Mouse (Mus musculus) midbrain, embryonic 14.5 days (tissue): ENCODE measurements around the gene Myl6. TPM values are rescaled to one million over a fixed set of nuclear protein-coding genes. Genes with fewer than 3 reads are reported as not detected.
A peak's percentile ranks its signal among the peaks of the same experiment; 100 is the strongest.

Source experiments
- ATAC-seq: fragments of 200-750 bp; cut with Nextera tagmentation; 2 replicates; pipeline ENCODE4 v1.8.0; 2017; ENCODE audit warnings: moderate number of reproducible peaks, moderate library complexity; ENCODE audit not compliant: low FRiP score, low TSS enrichment
- DNase-seq: peaks from one replicate; pipeline ENCODE4 v3.0.0-alpha.2; 2015
- H3K27ac ChIP-seq: fragments of 300-500 bp; sonication (generic); replicated peaks from 2 replicates; pipeline ENCODE4 v1.5.1; 2014; ENCODE audit warnings: mild to moderate bottlenecking, low read depth, low read length, moderate library complexity
- H3K27me3 ChIP-seq: fragments of 300-500 bp; sonication (generic); 2 replicates; pipeline ENCODE4 v1.6.1; 2014; ENCODE audit warnings: low read length, control low read depth, mixed read lengths; ENCODE audit not compliant: control insufficient read depth, insufficient read depth
- H3K36me3 ChIP-seq: fragments of 300-500 bp; sonication (generic); 2 replicates; pipeline ENCODE4 v1.6.1; 2014; ENCODE audit warnings: low read length, control low read depth; ENCODE audit not compliant: control insufficient read depth, insufficient read depth
- H3K4me1 ChIP-seq: fragments of 300-500 bp; sonication (generic); 2 replicates; pipeline ENCODE4 v1.6.1; 2014; ENCODE audit warnings: mild to moderate bottlenecking, antibody characterized with exemption, low read length, control low read depth; ENCODE audit not compliant: control insufficient read depth, insufficient read depth
- H3K4me2 ChIP-seq: fragments of 300-500 bp; sonication (generic); 2 replicates; pipeline ENCODE4 v1.6.1; 2014; ENCODE audit warnings: mild to moderate bottlenecking, low read length, moderate library complexity
- H3K4me3 ChIP-seq: fragments of 300-500 bp; sonication (generic); replicated peaks from 2 replicates; pipeline ENCODE4 v1.5.1; 2014; ENCODE audit warnings: low read depth, low read length
- H3K9ac ChIP-seq: fragments of 300-500 bp; sonication (generic); replicated peaks from 2 replicates; pipeline ENCODE4 v1.6.1; 2014; ENCODE audit warnings: mild to moderate bottlenecking, low read length, moderate library complexity
- H3K9me3 ChIP-seq: fragments of 300-500 bp; sonication (generic); 2 replicates; pipeline ENCODE4 v1.6.1; 2016; ENCODE audit warnings: low read length, control low read depth, mixed read lengths; ENCODE audit not compliant: control insufficient read depth
- WGBS: fragments of 180-500 bp; shearing (Covaris S2); extraction: QIAGEN DNeasy Blood & Tissue Kit; methylation state at CpG from one replicate; pipeline ENCODE4 v1.1.7; 2014; 5-methylcytosine and 5-hydroxymethylcytosine counted together
- polyA plus RNA-seq: library from polyadenylated mRNA; unstranded; fragments of >200 nt; fragmentation: Nextera tagmentation; extraction: Ambion mirVana; gene quantifications from 2 replicates; pipeline ENCODE4 v1.2.1, GENCODE M21; 2014

Myl6 gene
- polyA plus RNA-seq, 1 experiment from 2014 or later, result 750 TPM

- H3K4me3 ChIP-seq, result peak within 1 kb of the TSS; percentile 58
- H3K27ac ChIP-seq, result peak within 1 kb of the TSS; percentile 45; the same call in 1 of the 2 replicates
- H3K4me2 ChIP-seq, result peak within 1 kb of the TSS; percentile 100
- peaks cover 6% of the 10 kb centered on the region for H3K4me1 ChIP-seq
- H3K36me3 ChIP-seq, result no peaks in the 10 kb centered on the region
- H3K9ac ChIP-seq, result peak within 1 kb of the TSS; percentile 71
- H3K9me3 ChIP-seq, result no peaks in the 10 kb centered on the region
- WGBS, result under 1% methylated on average over 37 of the region's 37 CpGs
- peak; percentile 92 for ATAC-seq
- peak; percentile 93 for DNase-seq
- H3K27me3 ChIP-seq, result peaks cover 10% of the 10 kb centered on the region; the same call in 1 of the 2 replicates
These were observed 31.8 kb upstream of the Myl6 start, which contains the start of gene Esyt1 for GRCm38 (mm10) chr10:128525671-128526308. Esyt1 (minus strand) TSS chr10:128525871.

- peak overlapping the region; percentile 71 for H3K9ac ChIP-seq
- H3K9me3 ChIP-seq, result no peaks in the 10 kb centered on the region
- DNase-seq, result peak; percentile 76
- ATAC-seq, result peak; percentile 41
- peaks cover 6% of the 10 kb centered on the region for H3K4me1 ChIP-seq
- H3K27ac ChIP-seq, result peak overlapping the region; percentile 45; the same call in 1 of the 2 replicates
- WGBS, result under 1% methylated on average over 58 of the region's 58 CpGs
- H3K27me3 ChIP-seq, result peaks cover 10% of the 10 kb centered on the region; the same call in 1 of the 2 replicates
- peak overlapping the region; percentile 58 for H3K4me3 ChIP-seq
- no peaks in the 10 kb centered on the region for H3K36me3 ChIP-seq
- H3K4me2 ChIP-seq, result peak overlapping the region; percentile 100
These were observed 31.1 kb upstream of the Myl6 start for GRCm38 (mm10) chr10:128524732-128525662.

GRCm38 (mm10) chr10:128524111-128524731, 30.3 kb upstream of the Myl6 start:
- peak overlapping the region; percentile 58 for H3K4me3 ChIP-seq
- DNase-seq, result peak; percentile 25
- H3K4me1 ChIP-seq, result peaks cover 6% of the 10 kb centered on the region

GRCm38 (mm10) chr10:128522351-128522750, 28.4 kb upstream of the Myl6 start:
- no peak for ATAC-seq
- peaks cover 6% of the 10 kb centered on the region for H3K4me1 ChIP-seq
- no peak overlapping the region for H3K4me3 ChIP-seq
- H3K36me3 ChIP-seq, result no peaks in the 10 kb centered on the region
- H3K27me3 ChIP-seq, result peaks cover 10% of the 10 kb centered on the region; the same call in 1 of the 2 replicates
- no peak overlapping the region for H3K27ac ChIP-seq
- H3K9me3 ChIP-seq, result no peaks in the 10 kb centered on the region
- WGBS, result 76% methylated on average over 6 of the region's 6 CpGs
- no peak overlapping the region for H3K9ac ChIP-seq
- DNase-seq, result no peak
- H3K4me2 ChIP-seq, result no peak overlapping the region

More at GRCm38 (mm10) chr10:128524111-128524731, 30.3 kb upstream of the Myl6 start:
- no peaks in the 10 kb centered on the region for H3K9me3 ChIP-seq
- ATAC-seq, result no peak
- no peak overlapping the region for H3K27ac ChIP-seq
- peak overlapping the region; percentile 71 for H3K9ac ChIP-seq
- H3K27me3 ChIP-seq, result peaks cover 10% of the 10 kb centered on the region; the same call in 1 of the 2 replicates
- H3K4me2 ChIP-seq, result peak overlapping the region; percentile 100
- 6% methylated on average over 11 of the region's 11 CpGs for WGBS
- H3K36me3 ChIP-seq, result no peaks in the 10 kb centered on the region

- DNase-seq, result no peak
- no peaks in the 10 kb centered on the region for H3K36me3 ChIP-seq
- H3K27me3 ChIP-seq, result peaks cover 15% of the 10 kb centered on the region; the same call in 1 of the 2 replicates
- H3K9ac ChIP-seq, result no peak overlapping the region
- peaks cover 3% of the 10 kb centered on the region; the same call in 1 of the 2 replicates for H3K4me1 ChIP-seq
- no peak overlapping the region for H3K4me2 ChIP-seq
- 88% methylated on average over 16 of the region's 16 CpGs for WGBS
- H3K4me3 ChIP-seq, result no peak overlapping the region
- H3K9me3 ChIP-seq, result no peaks in the 10 kb centered on the region
- no peak for ATAC-seq
- no peak overlapping the region for H3K27ac ChIP-seq
These were observed 26.6 kb upstream of the Myl6 start for GRCm38 (mm10) chr10:128520591-128520990.

DNA sequence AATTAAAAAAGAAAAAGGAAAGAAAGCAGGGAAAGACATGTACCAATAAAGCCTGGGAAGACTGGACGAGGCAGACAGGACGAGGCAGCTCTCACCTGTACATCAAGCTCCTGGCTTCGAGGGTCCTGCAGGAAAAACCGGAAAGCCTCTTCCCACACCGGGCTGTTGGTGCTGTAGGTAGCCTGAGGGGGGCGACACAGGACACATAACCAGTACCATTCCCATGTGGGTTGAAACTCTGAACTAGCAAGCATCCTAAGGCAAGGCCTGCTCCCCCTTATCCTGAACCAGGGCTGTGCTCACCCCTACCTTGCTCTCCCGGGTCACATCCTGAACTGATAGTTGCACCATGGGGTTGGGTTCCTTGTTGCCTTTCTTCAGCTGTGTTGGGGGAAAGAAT, 24.9 kb upstream of the Myl6 start:
- ATAC-seq (no peak), DNase-seq (peak; percentile 44)
- no peak overlapping the region for H3K4me2 ChIP-seq
- H3K27me3 ChIP-seq, result peaks cover 8% of the 10 kb centered on the region; the same call in 1 of the 2 replicates
- WGBS, result 69% methylated on average over 7 of the region's 7 CpGs
- H3K36me3 ChIP-seq, result no peaks in the 10 kb centered on the region
- no peak overlapping the region for H3K9ac ChIP-seq
- no peak overlapping the region for H3K4me3 ChIP-seq
- no peak overlapping the region for H3K27ac ChIP-seq
- H3K4me1 ChIP-seq, result no peaks in the 10 kb centered on the region
- H3K9me3 ChIP-seq, result no peaks in the 10 kb centered on the region

DNA sequence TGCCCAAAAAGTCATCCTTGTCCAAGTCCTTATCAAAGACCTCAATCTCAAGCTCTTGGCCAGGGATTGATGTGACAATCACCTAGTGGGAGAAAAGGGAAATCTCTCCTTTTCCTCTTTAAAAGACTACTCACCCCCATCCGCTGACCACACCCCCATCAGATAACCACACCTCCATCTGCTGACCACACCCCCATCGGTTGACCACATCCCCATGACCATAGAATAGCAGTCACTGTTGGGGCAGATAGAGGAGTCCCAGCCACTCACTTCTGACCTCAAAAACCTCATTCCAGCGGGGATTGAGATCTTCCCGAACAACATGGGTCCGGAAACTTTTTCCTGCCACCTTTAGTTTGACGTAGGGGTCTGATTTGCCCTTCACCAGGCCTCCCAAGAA, 22.7 kb upstream of the Myl6 start:
- no peak for DNase-seq
- Histone ChIP-seq H3K4me3 (no peak overlapping the region), H3K27ac (no peak overlapping the region), H3K4me1 (no peaks in the 10 kb centered on the region), H3K27me3 (peaks cover 6% of the 10 kb centered on the region; the same call in 1 of the 2 replicates), H3K9me3 (no peaks in the 10 kb centered on the region), H3K4me2 (no peak overlapping the region), H3K36me3 (peaks cover 5% of the 10 kb centered on the region; the same call in 1 of the 2 replicates), H3K9ac (no peak overlapping the region)
- ATAC-seq, result no peak
- 27% methylated on average over 6 of the region's 6 CpGs for WGBS

DNA sequence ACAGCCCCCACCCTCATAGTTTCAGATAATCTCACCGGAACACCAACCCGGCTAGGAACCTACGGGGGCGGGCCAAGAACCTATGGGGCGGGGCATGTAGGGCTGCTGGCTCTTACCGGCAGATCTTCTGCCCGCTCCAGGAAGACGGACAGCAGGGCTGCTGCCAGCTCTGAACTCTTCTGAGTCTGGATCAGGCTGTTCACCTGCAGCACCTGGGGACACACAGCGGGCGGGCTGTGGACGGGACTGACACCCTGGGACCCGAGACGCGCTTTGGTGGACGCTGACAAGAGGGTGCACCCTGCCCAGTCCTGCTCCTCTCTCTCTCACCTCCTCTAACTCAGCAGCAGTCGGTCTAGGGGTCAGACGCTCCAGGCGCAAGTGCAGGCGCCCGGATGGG, 22.1 kb upstream of the Myl6 start:
- ATAC-seq (no peak), DNase-seq (no peak)
- H3K9me3 ChIP-seq, result no peaks in the 10 kb centered on the region
- peaks cover 6% of the 10 kb centered on the region; the same call in 1 of the 2 replicates for H3K27me3 ChIP-seq
- H3K36me3 ChIP-seq, result peaks cover 5% of the 10 kb centered on the region; the same call in 1 of the 2 replicates
- H3K4me2 ChIP-seq, result no peak overlapping the region
- H3K9ac ChIP-seq, result no peak overlapping the region
- no peak overlapping the region for H3K4me3 ChIP-seq
- H3K4me1 ChIP-seq, result no peaks in the 10 kb centered on the region
- no peak overlapping the region for H3K27ac ChIP-seq
- WGBS, result 19% methylated on average over 20 of the region's 20 CpGs
